Mouse (Mus musculus) hindbrain, embryonic 13.5 days (tissue): ENCODE measurements around the gene Spp1. TPM values are rescaled to one million over a fixed set of nuclear protein-coding genes. Genes with fewer than 3 reads are reported as not detected.
"Not testable (repeated sequence)": the region's sequence is repeated elsewhere in the genome, so short reads cannot be mapped to it uniquely, and the experiment has no call there.

Experiments used
- ATAC-seq: fragments of 200-750 bp; cut with Nextera tagmentation; 2 replicates; pipeline ENCODE4 v1.8.0; 2017; ENCODE audit warnings: moderate TSS enrichment; ENCODE audit not compliant: low FRiP score
- H3K27ac ChIP-seq: fragments of 300-500 bp; sonication (generic); 2 replicates; pipeline ENCODE4 v1.5.1; 2015; ENCODE audit warnings: inconsistent platforms, mild to moderate bottlenecking, moderate library complexity
- H3K27me3 ChIP-seq: fragments of 300-500 bp; sonication (generic); 2 replicates; pipeline ENCODE4 v1.6.1; 2015; ENCODE audit warnings: mild to moderate bottlenecking, inconsistent platforms
- H3K36me3 ChIP-seq: fragments of 300-500 bp; sonication (generic); 2 replicates; pipeline ENCODE4 v1.6.1; 2015; ENCODE audit warnings: mild to moderate bottlenecking, inconsistent platforms
- H3K4me1 ChIP-seq: fragments of 300-500 bp; sonication (generic); replicated peaks from 2 replicates; pipeline ENCODE4 v1.6.1; 2015; ENCODE audit warnings: inconsistent platforms
- H3K4me2 ChIP-seq: fragments of 300-500 bp; sonication (generic); 2 replicates; pipeline ENCODE4 v1.6.1; 2015; ENCODE audit warnings: inconsistent platforms, mild to moderate bottlenecking, moderate library complexity
- H3K4me3 ChIP-seq: fragments of 300-500 bp; sonication (generic); 2 replicates; pipeline ENCODE4 v1.5.1; 2015; ENCODE audit warnings: mild to moderate bottlenecking, inconsistent platforms
- H3K9ac ChIP-seq: fragments of 300-500 bp; sonication (generic); 2 replicates; pipeline ENCODE4 v1.6.1; 2015; ENCODE audit warnings: mild to moderate bottlenecking, inconsistent platforms
- H3K9me3 ChIP-seq: fragments of 300-500 bp; sonication (generic); 2 replicates; pipeline ENCODE4 v1.6.1; 2016; ENCODE audit warnings: inconsistent platforms
- WGBS: fragments of 180-500 bp; shearing (Covaris S2); methylation state at CpG from one replicate; pipeline ENCODE4 v1.1.7; 2015; 5-methylcytosine and 5-hydroxymethylcytosine counted together
- polyA plus RNA-seq: library from polyadenylated mRNA; unstranded; fragments of >200 nt; fragmentation: Nextera tagmentation; extraction: Ambion mirVana; gene quantifications from 2 replicates; pipeline ENCODE4 v1.2.1, GENCODE M21; 2015

Spp1 gene
- polyA plus RNA-seq, 1 experiment from 2014 or later, result 9.2 TPM

- WGBS, result 53% methylated on average over 1 of the region's 1 CpGs
- H3K4me3 ChIP-seq, result no peak overlapping the region
- ATAC-seq, result no peak
- no peak overlapping the region for H3K27ac ChIP-seq
- H3K36me3 ChIP-seq, result no peaks in the 10 kb centered on the region
- H3K27me3 ChIP-seq, result no peaks in the 10 kb centered on the region
- H3K9me3 ChIP-seq, result no peaks in the 10 kb centered on the region
- 0 out of 2 replicates have a peak, but pooled peaks cover 2% of the 10 kb centered on the region for H3K4me1 ChIP-seq
- no peak overlapping the region for H3K9ac ChIP-seq
- no peak overlapping the region for H3K4me2 ChIP-seq
Measured at GRCm38 (mm10) chr5:104442850-104443249, 7.9 kb downstream of the Spp1 start.

- no peak overlapping the region for H3K9ac ChIP-seq
- no peaks in the 10 kb centered on the region for H3K9me3 ChIP-seq
- no peak overlapping the region for H3K27ac ChIP-seq
- H3K4me3 ChIP-seq, result no peak overlapping the region
- H3K27me3 ChIP-seq, result no peaks in the 10 kb centered on the region
- WGBS, result 7% methylated on average over 3 of the region's 3 CpGs
- no peaks in the 10 kb centered on the region for H3K36me3 ChIP-seq
- peak; percentile 72 for ATAC-seq
- H3K4me2 ChIP-seq, result no peak overlapping the region
- H3K4me1 ChIP-seq, result peaks cover 12% of the 10 kb centered on the region
Measured at GRCm38 (mm10) chr5:104446156-104446555, 11.2 kb downstream of the Spp1 start.

GRCm38 (mm10) chr5:104448346-104448745, 13.4 kb downstream of the Spp1 start:
- H3K9me3 ChIP-seq, ATAC-seq, H3K27me3 ChIP-seq, H3K9ac ChIP-seq, H3K4me3 ChIP-seq, H3K27ac ChIP-seq, H3K4me2 ChIP-seq, H3K36me3 ChIP-seq: not testable (repeated sequence)
- WGBS, result 28% methylated on average over 6 of the region's 6 CpGs
- peaks cover 12% of the 10 kb centered on the region for H3K4me1 ChIP-seq

GRCm38 (mm10) chr5:104449491-104449890, 14.6 kb downstream of the Spp1 start:
- WGBS, result 32% methylated on average over 3 of the region's 3 CpGs

GRCm38 (mm10) chr5:104453075-104453474, 18.2 kb downstream of the Spp1 start:
- ATAC-seq, result no peak
- no peak overlapping the region for H3K27ac ChIP-seq
- H3K36me3 ChIP-seq, result peaks cover 10% of the 10 kb centered on the region; the same call in 1 of the 2 replicates
- peaks cover 10% of the 10 kb centered on the region for H3K4me1 ChIP-seq
- no peak overlapping the region for H3K4me2 ChIP-seq
- no peak overlapping the region for H3K9ac ChIP-seq
- no peaks in the 10 kb centered on the region for H3K9me3 ChIP-seq
- WGBS, result 80% methylated on average over 1 of the region's 1 CpGs
- no peak overlapping the region for H3K4me3 ChIP-seq
- no peaks in the 10 kb centered on the region for H3K27me3 ChIP-seq

More at GRCm38 (mm10) chr5:104449491-104449890, 14.6 kb downstream of the Spp1 start:
- ATAC-seq, result 0 out of 2 replicates have a peak, but pooled peaks have one; percentile 22
- Histone ChIP-seq H3K36me3 (no peaks in the 10 kb centered on the region), H3K4me3 (no peak overlapping the region), H3K9me3 (no peaks in the 10 kb centered on the region), H3K4me1 (peaks cover 12% of the 10 kb centered on the region), H3K27me3 (no peaks in the 10 kb centered on the region), H3K27ac (no peak overlapping the region), H3K9ac (no peak overlapping the region), H3K4me2 (no peak overlapping the region)

GRCm38 (mm10) chr5:104454564-104454963, 19.6 kb downstream of the Spp1 start:
- 93% methylated on average over 6 of the region's 6 CpGs for WGBS
- no peak overlapping the region for H3K27ac ChIP-seq
- H3K4me2 ChIP-seq, result no peak overlapping the region
- H3K27me3 ChIP-seq, result no peaks in the 10 kb centered on the region
- no peak overlapping the region for H3K4me3 ChIP-seq
- H3K4me1 ChIP-seq, result peaks cover 14% of the 10 kb centered on the region
- H3K9me3 ChIP-seq, result no peaks in the 10 kb centered on the region
- no peak for ATAC-seq
- no peak overlapping the region for H3K9ac ChIP-seq
- H3K36me3 ChIP-seq, result peaks cover 10% of the 10 kb centered on the region; the same call in 1 of the 2 replicates

- WGBS, result 11% methylated on average over 46 of the region's 46 CpGs
Measured at GRCm38 (mm10) chr5:104458832-104459705, 24.2 kb downstream of the Spp1 start, which contains the start of gene Pkd2. Gene Pkd2, plus strand, starts transcription at chr5:104459450.

GRCm38 (mm10) chr5:104459706-104460455, 25.0 kb downstream of the Spp1 start:
- peak; percentile 86 for ATAC-seq
- no peaks in the 10 kb centered on the region for H3K9me3 ChIP-seq
- H3K4me1 ChIP-seq, result peaks cover 27% of the 10 kb centered on the region
- peak overlapping the region; percentile 97 for H3K27ac ChIP-seq
- H3K9ac ChIP-seq, result peak overlapping the region; percentile 98
- no peaks in the 10 kb centered on the region for H3K27me3 ChIP-seq
- H3K4me2 ChIP-seq, result peak overlapping the region; percentile 73
- H3K36me3 ChIP-seq, result peaks cover 14% of the 10 kb centered on the region
- peak overlapping the region; percentile 77 for H3K4me3 ChIP-seq
- WGBS, result under 1% methylated on average over 75 of the region's 82 CpGs

More at GRCm38 (mm10) chr5:104458832-104459705, 24.2 kb downstream of the Spp1 start, which contains the start of gene Pkd2:
- peak within 1 kb of the TSS; percentile 98 for H3K9ac ChIP-seq
- H3K27me3 ChIP-seq, result no peaks in the 10 kb centered on the region
- peaks cover 10% of the 10 kb centered on the region; the same call in 1 of the 2 replicates for H3K36me3 ChIP-seq
- no peaks in the 10 kb centered on the region for H3K9me3 ChIP-seq
- H3K4me2 ChIP-seq, result peak within 1 kb of the TSS; percentile 73
- peaks cover 27% of the 10 kb centered on the region for H3K4me1 ChIP-seq
- peak within 1 kb of the TSS; percentile 77 for H3K4me3 ChIP-seq
- peak within 1 kb of the TSS; percentile 97 for H3K27ac ChIP-seq
- ATAC-seq, result peak; percentile 83

GRCm38 (mm10) chr5:104460456-104460838, 25.5 kb downstream of the Spp1 start:
- Histone ChIP-seq H3K36me3 (peaks cover 19% of the 10 kb centered on the region), H3K9ac (peak overlapping the region; percentile 98), H3K4me2 (peak overlapping the region; percentile 73), H3K27ac (peak overlapping the region; percentile 97), H3K9me3 (no peaks in the 10 kb centered on the region), H3K4me1 (peaks cover 27% of the 10 kb centered on the region), H3K4me3 (peak overlapping the region; percentile 77), H3K27me3 (no peaks in the 10 kb centered on the region)
- no peak for ATAC-seq
- 37% methylated on average over 3 of the region's 3 CpGs for WGBS

GRCm38 (mm10) chr5:104460856-104461255, 25.9 kb downstream of the Spp1 start:
- H3K27me3 ChIP-seq, result no peaks in the 10 kb centered on the region
- peak overlapping the region; percentile 77 for H3K4me3 ChIP-seq
- ATAC-seq, result no peak
- no peaks in the 10 kb centered on the region for H3K9me3 ChIP-seq
- H3K4me2 ChIP-seq, result peak overlapping the region; percentile 73
- 58% methylated on average over 6 of the region's 7 CpGs for WGBS
- peaks cover 24% of the 10 kb centered on the region for H3K36me3 ChIP-seq
- H3K27ac ChIP-seq, result no peak overlapping the region
- H3K4me1 ChIP-seq, result peaks cover 27% of the 10 kb centered on the region
- H3K9ac ChIP-seq, result no peak overlapping the region; the same call in 1 of the 2 replicates

GRCm38 (mm10) chr5:104465279-104465678, 30.4 kb downstream of the Spp1 start:
- H3K27ac ChIP-seq, result no peak overlapping the region
- H3K4me2 ChIP-seq, result no peak overlapping the region
- H3K4me1 ChIP-seq, result peaks cover 16% of the 10 kb centered on the region
- H3K36me3 ChIP-seq, result peaks cover 40% of the 10 kb centered on the region
- H3K9me3 ChIP-seq, result no peaks in the 10 kb centered on the region
- 95% methylated on average over 8 of the region's 8 CpGs for WGBS
- no peaks in the 10 kb centered on the region for H3K27me3 ChIP-seq
- H3K9ac ChIP-seq, result no peak overlapping the region
- ATAC-seq, result no peak
- H3K4me3 ChIP-seq, result no peak overlapping the region

GRCm38 (mm10) chr5:104465731-104466130, 30.8 kb downstream of the Spp1 start:
- Histone ChIP-seq H3K27ac (no peak overlapping the region), H3K4me3 (no peak overlapping the region), H3K9me3 (no peaks in the 10 kb centered on the region), H3K27me3 (no peaks in the 10 kb centered on the region), H3K9ac (no peak overlapping the region), H3K4me2 (no peak overlapping the region), H3K36me3 (peaks cover 44% of the 10 kb centered on the region), H3K4me1 (peaks cover 11% of the 10 kb centered on the region)
- WGBS, result 91% methylated on average over 12 of the region's 12 CpGs
- ATAC-seq, result no peak
